Mouse (Mus musculus) right cerebral cortex, postnatal 14 days (tissue): ENCODE data around the gene Dusp18.
"Not testable (repeated sequence)": the region's sequence is repeated elsewhere in the genome, so short reads cannot be mapped to it uniquely, and the experiment has no call there.

ENCODE experiments used
- DNase-seq: peaks from one replicate; pipeline ENCODE4 v3.0.0; 2022

The Dusp18 gene

DNA sequence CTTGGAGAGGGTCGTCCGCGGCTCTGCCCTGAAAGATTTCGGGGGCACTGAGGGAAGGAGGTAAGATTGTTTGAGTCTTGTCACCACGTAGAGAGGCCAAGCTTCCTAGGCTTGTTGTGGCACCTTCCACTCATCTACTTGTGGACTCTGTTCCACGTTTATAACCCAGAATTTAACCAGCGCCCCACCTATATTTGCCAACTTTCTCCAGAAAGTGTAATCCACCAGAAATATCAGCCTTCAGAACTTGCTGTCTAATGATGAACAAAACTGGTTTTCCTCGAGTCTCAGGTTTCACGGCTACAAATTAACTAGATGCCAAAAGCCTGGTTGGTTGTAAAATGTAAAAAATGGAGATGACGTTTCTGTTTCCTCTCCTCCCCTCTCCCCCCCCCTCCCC is 418 bp downstream of the Dusp18 start:
- DNase-seq: no peak

DNA sequence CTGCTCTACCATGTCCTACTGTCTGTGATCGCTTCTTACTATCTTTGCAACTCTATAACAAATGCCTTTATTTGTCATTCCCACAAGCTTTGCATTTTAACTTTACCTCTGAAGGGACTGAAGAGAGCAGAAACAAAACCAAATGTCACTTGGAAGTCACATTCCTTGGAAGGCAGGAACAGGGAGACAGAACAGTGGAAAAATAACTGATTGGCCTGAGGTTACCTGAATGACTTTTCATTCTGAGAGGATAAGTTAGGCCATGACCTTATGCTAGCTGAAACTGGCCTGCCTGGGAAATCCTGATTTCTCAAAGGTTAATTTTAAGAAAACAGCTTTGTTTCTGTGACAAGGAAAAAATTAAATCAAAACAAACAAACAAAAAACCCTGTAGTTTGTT is 893 bp downstream of the Dusp18 start:
- DNase-seq: no peak

DNA sequence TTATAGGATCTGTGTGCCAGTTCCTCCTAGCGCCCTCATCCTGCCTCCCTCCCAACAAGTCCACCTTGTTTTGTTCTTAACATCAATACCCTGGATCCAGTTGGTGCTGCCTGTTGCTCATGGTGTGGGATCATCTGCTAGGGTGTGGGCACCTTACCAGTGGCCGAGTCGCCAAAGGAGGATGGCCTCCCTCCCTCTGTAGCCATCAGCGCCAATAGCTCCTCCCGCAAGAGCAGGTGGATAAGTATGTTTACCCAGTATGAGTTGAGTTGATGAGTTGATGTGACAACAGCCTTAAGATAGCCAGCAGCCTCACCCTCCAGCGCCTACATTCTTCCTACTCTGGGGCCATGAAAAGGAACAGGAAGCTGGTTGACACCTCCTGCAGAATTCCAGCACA is 5.3 kb downstream of the Dusp18 start:
- DNase-seq: no peak

DNA sequence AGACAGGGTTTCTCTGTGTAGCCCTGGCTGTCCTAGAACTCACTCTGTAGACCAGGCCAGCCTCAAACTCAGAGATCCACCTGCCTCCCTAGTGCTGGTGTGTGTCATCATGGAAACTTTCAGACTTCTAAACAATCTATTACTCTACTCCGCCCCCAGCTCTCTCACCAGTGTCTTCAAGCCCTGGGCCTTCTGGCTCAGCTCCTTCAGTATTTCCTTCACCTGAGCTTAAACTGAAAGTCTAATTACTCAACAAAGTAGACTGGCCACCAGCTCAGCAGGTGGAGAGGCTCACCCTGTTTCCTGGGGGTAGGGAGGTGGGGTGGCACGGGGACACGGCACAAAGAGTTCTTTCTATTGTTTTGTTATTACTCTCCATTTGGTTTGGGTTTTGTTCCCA is 7.5 kb downstream of the Dusp18 start:
- DNase-seq: no peak

DNA sequence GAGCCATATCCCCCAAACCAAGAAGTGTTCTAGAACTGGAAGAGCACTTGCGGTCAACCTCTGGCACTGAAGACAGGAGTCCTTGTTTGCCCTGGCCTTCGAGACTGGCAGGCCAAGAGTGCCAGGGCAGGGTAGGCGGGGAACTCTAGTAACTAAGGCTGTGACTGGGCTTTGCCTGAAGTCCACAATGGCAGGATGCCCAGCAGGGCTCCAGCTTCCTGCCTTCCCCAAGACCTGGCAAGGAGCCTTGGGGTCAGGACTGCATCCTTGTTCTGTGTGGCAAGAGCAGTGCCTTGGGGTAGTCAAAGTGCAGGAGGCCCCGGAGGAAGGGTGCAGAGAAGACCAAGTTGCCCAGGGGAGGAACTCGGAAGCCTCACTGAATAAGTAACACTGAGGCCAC is 8.0 kb downstream of the Dusp18 start:
- DNase-seq: peak; percentile 67

DNA sequence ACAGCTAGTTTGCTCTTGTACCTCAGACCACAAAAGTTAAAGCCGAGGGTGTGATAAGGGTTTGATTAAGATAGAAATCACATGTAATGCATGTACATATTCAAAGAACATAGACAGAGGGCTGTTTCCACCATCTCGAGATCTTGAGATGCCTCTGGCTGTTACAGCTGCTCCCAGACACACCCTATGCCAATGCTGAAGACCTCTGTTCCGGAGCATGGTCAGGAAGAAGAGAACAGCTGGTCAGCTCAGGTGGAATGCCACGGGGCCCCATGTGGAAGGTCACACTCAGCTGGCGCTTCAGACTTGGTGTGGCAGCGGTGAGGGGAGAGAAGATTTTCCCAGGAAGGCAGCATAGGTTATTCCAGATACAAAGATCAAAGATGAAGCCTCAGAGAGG is 9.6 kb downstream of the Dusp18 start:
- DNase-seq: no peak

DNA sequence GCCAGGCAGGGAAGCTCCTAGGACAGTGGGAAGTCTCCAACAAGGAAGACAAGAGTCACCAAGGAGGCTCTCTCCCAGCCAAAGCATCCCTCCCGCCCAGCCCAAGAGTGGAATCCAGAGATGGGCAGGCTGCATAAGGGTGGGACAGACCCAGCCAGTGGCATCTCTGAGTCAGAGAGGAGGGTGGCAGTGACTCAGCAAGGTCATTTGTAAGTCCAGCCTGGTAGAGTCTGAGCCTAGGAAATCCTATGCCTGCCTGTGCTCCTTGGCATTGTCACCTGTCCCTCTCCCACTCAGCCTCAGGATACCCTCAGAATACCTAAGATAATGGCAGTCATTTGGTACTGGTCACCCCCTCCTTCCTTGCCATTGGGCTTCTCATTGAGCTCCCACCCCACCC is 10.4 kb downstream of the Dusp18 start:
- no peak for DNase-seq

DNA sequence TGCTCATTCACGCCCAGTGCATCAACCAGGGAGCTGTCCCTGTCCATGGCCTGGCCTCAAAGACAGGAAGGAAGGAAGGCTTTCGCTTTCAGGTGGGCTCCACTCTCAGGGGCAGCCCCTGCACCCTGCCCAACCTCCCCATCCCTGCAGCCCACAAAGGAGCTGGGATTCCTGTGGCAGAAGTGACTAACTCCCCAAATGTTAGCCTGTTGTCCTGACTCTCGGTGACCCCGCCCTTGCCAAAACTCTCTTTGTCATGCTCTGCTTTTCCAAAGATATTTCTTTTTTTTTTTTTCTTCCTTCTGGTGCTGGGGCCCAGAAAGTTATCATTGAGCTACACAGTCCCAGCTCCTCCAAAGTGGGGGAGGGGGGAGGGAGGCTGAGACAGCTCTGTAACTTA is 14.2 kb downstream of the Dusp18 start:
- DNase-seq: no peak

DNA sequence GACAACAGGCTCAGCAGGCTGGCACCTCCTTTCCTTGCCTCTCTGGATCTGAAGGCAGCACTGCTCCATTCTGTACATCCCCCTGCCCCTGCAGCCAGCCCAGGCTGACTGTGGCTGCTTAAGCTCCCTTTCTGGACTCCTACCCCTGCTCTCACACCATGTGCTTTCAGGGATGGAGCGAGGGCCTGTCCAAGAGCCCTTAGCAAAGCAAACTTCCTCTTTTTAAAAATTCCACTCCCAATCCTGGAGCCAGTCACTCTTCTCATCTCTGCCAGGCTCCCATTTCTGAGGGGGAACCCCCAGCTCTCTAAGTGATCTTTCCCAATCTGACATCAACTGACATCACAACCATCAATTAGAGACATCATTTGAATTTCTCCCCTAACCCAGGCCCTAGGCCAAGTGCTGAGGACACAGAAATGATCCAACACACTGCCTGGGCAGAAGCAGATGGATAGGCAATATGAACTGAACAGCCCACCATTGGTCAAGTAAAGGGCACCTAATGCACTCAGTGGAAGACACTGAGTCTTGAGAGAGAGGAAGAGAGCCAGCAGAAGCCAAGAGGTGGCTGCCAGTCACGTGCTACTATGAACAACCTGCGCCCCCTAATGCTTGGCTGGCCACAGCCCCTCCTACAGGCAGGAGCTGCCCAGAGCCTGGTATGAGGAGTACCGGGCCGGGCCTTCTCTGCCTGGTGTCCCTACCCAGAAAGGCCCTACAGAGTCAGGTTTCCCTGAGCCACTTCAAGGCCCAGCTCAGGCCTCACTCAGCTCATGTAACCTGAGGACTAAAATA is 15.7 kb downstream of the Dusp18 start:
- no peak for DNase-seq

DNA sequence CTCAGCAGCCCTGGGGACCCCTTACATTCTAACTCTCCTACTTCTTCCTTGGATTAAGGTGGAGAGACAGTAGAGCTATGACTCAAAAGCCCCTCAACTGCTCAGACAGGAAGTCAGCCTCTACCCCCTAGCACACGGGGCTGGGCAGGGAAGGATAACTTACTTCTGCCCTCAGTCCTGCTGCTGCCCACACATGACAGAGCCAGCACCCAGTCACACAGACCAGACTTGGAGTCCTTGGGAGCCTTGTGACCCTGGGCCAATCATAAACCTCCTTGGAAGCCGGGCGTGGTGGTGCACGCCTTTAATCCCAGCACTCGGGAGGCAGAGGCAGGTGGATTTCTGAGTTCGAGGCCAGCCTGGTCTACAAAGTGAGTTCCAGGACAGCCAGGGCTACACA is 16.4 kb downstream of the Dusp18 start:
- not testable (repeated sequence) for DNase-seq

DNA sequence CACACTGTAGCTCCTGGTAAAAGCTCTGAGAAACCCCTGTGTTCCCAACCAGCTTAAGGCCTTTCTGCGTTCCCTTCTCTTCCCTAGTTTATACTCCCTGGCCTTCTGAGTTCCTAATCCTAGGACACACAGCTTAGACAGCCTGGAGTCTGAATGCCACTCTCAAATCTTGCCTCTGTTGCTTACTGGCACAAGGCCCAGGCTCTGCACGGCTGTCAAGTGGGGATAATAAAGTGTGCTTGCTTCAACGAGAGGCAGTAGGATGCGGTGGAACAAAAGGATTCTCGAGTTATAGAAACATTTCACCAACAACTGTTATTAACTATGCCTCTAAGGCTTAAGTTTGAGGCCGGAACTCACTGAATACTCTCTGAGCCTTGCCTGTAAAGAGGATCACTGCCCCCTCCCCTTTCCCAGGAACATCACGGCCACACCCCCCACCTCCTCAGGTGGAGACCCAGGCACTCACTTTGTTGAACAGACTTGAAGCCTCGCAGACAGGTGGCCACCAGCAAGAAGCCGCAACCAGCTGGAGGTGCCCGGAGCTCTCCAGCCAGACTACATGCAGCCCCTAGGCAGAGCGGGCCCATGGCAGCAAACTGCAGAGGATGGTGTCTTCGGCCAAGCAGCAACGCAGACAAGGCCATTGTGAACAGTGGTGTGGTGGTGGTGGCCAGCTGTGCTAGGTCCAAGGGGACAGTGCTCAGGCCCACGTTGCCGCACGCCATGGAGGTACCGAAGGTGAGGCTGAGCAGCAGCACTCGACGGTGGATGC is 17.2 kb downstream of the Dusp18 start:
- peak; percentile 49 for DNase-seq

DNA sequence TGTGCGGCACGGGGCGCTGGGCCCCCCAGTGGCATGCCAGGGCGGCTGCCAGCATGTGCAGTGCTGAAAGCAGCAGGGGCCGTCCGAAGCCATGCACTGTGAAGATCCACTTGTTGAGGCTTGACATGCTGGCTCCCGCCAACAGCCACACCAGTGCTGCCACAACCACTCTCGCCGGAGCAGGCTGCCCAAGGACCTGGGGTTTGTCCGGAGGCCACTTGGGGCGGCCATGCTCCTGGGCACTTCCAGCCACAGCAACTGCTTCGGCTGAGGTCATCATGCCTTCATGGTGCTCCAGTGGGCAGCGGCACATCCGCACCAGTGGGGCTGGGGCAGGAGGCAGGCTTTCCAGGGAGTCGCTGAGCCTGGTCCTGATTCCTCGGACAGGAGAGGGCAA is 17.8 kb downstream of the Dusp18 start:
- DNase-seq: peak; percentile 43

DNA sequence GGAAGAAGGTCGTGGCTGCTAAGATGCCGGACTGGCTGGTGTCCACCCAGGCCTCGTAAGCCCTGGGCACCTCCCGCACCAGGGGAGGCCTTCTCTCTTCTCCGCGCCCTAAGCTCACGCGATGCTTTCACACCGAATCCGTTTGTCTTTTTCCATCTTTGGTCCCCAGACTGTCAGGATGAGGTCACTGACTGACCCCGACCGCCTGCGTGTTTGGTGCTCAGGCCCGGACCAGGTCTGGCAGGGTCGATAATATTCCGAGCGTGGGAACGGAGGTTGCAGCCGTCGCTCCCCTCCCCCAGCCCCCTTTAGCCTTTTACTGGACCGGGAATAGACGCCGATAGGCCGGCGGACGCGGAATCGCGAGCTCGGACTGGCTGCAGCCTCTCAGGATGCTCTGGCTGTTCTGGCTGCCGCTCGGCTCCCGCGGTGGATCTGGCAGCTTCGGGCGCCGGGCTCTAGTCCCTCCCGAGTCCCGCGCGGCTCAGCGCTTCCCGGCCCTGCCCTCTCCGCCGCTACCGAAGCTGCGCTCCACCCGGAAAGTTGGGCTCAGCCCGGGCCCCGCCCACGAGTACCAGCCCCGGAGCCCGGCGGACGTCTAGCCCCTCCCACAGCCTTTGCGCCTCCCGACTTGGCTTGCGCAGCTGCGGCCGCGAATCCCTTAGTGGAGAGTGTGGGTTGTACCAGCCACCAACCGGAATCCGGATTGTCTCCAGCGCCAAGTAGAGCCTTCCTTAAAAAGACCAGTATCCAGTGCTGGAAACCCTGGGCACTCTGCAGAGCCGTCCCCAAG is 18.5 kb downstream of the Dusp18 start:
- DNase-seq: peak; percentile 93

DNA sequence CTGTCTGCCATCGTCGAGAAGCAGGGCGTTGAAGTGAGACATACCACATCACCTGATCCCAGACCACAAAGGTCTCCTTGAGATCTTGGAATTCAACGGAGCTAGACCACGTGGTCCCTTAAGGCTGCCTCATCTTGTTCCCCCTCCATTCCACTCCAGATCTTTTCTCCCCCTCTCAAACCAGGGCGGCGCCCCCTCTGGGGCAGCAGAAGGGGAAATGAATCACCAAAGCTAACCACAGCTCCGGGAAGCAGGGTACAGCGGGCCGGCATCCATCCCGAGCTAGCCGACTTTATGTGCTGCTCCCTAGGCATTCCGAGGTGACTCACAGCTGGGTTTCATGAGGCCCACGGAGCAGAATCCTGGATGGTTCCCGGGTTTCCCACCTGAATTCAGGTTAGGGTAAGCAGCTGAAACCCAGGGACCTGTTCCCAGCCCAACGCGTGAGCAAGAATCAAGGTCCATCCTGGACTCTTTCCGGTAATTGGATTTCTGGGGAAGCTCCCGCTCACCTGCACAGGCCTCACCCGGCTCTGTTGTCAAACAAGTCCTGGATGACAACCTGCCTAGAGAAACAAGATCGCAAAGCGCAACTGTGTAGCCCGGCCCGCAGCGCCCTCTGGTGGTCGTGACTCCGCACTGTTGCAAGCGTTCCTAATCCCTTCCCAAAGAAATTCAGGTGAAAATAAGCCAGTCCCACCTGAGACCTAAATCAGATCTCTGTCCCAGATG is 19.2 kb downstream of the Dusp18 start, which contains the start of gene Slc35e4:
Gene Slc35e4, minus strand, starts transcription at position 556 of the 732 bp plus-strand sequence.
- peak; percentile 88 for DNase-seq

DNA sequence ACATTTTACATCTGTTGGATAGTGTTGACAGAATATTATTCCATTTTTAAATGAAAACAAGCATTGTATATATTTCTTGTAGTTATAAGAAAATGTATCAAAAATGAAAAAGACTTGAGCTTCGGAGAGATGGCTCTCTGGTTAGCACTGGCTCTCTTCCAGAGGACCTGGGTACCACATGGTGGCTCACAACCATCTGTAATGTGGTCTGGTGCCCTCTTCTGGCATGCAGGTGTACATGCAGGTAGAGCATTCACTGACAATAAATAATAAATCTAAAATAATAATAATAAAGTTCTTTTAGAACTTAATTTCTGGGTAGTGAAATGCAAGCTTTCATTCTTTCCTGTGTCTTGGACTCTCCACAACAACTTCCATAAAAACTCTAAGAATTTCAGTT is 23.7 kb downstream of the Dusp18 start:
- no peak for DNase-seq

DNA sequence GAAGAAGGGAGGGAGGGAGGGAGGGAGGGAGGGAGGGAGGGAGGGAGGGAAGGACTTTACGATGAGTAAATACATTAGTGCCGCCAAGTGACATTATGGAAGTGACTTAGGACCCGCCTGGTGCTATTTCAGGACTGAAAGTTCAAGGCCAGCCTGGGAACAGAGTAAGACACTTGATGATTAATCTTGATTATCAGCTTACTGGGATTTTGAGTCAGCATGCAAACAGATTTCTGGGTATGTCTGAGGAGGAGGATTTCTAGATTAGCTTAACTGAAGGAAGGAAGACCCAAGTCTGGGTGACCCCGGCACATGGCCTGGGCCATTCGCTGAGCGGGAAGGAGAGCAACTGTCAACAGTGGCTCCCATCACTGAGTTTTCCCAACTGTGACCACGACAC is 25.4 kb downstream of the Dusp18 start:
- DNase-seq: no peak

DNA sequence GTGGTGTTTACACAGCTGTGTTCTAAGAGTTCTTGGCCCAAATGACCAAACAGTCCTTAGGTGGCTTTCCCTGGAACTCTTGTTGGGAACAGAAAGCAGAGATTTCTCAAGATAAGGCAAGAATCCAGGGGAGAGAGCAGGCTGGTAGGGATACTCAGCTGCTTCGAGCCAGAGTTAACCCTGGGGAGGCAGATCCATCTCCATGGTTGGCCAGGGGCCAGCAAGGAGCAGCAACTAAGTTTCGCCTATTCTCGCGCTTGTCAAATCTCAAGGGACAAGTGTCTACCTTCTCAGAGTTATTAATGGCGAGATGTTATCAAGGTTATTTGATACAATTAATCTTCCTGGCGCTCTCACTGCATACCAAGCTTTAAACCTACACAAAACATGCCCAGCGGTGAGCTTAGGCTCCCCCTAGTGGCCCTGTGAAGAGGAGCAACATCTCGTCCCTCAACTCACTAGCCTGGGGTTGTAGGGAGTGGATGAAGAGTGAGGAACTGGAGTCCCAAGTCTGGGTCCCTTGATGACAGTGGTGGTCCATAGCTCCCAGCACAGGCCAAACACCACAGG is 26.3 kb downstream of the Dusp18 start:
- peak; percentile 53 for DNase-seq

DNA sequence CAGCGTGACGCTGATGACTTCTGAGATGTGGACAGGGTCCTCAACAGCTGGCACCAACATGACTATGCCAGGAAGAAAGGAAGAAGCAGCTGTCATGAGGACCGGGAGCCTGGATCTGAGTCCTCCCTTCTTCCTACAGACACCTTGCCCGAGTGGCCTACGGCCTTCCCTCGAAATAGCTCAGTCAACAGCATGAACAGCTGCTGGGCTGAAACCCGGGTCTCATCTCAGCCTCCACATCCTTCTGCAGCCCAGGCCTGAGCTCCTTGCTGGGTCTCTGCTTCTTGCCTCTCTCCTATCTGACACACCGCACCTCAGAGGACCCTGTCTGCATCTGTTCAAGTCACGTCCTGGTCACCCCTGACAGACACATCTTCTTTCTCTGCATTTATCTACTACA is 27.1 kb downstream of the Dusp18 start:
- DNase-seq: no peak

DNA sequence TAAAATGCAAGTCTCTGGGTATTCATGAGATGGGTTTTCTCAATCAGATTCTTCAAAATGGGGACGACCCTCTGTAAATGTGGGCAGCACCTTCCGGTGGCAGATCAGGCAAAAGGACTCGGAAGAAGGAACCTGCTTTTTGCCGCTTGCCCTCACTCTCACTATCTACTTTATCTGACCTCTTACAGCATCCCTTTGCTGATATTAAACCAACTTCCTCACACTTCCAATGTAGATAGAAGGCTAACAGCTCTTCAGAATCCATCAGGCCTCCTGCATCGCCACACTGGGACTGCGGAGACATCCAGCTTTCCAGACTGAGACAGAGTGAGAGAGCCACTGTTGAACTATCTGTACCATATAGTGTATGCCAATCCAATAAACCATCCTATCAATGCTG is 27.7 kb downstream of the Dusp18 start:
- no peak for DNase-seq

DNA sequence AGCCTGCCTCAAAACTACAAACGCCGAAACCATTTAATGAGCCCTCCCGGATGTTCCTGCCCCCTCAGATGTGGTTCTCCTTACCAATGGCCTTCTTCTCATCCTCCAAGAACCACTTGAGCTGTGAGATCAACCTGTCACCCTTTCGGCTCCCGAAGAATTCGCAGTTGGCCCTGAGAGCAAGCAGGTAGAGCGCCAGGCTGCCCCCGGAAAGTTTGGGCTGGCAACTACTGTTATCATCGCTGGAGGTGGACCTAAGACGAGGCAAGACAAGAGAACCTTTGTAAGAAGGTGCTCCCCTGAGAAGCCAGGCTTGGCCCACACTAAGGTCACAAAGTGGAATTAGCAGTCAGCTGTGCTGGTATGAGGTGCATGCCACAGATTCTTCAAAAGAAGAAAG is 30.9 kb downstream of the Dusp18 start:
- no peak for DNase-seq

DNA sequence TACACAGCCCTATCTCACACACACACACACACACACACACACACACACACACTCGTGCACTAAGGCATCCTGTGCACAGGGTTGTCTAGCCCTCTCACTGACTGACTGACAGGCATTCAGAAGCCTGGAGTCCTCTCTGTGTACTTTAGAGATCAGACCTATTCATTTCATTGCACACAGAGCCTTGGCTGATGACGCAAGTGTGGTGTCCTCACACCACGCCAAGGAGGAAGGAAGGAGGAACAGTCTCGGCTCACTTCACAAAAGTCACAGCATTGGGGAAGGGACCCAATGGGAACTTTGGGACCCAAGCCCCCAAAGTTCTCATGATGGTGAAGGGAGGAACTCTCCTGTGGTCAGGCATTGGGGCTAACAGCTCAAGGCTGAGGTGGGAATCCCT is 35.0 kb downstream of the Dusp18 start:
- no peak for DNase-seq

DNA sequence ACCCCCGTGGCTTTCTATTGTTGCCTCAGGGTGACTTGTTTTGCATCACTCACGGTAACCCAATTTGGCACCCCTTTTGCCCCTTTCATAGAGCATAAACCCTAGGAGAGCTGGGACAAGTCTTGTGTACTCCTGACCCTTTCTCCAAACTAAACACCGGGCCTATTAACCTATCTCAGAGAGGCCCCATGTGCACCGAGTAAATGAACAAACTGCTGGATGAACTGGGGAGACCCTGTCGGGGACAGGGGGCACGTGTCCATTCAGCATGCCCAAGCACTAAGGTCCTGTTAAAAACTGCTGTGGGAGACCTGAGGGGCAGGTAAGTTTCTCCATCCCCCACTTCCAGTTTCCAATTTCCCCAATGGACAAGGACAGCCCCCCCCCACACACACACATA is 35.9 kb downstream of the Dusp18 start:
- no peak for DNase-seq
